Mouse (Mus musculus) inflammation-experienced regulatory T-cells (primary cell): ENCODE results near the gene Esam. TPM values are rescaled to one million over a fixed set of nuclear protein-coding genes. Genes with fewer than 3 reads are reported as not detected.

Source experiments
- polyA plus RNA-seq, 2 experiments: library from polyadenylated mRNA; unstranded; fragments of 100-300 nt; shearing (Covaris generic); gene quantifications; one replicate each; pipeline ENCODE4 v1.2.1; 2017

The Esam gene
- under 1 TPM; 0.37 to 0.92 TPM for polyA plus RNA-seq

DNA sequence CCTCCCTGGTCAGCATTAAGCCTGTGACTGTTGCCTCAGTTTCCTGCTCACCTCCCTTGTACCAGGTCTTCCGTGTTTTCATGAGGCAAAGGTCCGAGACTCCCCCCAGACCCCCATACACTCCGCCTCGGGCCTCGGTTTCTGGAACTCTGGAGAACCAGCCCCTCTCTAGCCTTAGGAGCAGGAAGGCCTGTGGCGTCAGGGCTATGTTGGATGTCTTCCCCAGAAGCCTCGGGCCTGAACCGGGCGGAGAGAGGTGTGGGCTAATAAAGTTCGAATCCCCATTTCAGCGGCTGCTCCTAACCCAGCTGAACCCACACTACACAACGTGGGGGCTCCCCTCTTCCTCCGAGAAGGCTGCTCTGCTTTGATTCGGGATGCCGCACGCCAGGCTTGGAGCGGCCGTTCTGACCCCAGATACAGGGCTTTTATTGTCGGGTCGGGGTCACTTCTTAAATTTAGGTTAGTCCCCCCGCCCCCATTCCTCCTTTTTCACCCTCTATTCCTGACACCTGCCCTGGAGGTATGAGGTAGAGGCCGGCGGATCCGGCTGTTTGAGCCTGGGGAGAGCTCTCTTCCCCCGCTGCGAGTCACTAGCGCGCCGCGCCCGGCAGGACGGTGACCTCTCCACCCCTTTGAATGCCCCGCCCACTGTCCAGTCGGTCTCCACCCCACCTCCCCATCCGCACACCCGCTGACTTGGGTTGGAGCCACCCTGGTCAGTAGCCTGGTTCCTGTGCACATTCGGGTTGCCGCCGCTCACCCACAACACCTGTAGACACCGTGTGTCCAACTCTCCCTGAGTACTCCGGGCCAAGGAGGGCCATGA lies at the start of gene Esam:
Gene Esam (plus strand): TSS at position 683 of the 829 bp plus-strand sequence.

DNA sequence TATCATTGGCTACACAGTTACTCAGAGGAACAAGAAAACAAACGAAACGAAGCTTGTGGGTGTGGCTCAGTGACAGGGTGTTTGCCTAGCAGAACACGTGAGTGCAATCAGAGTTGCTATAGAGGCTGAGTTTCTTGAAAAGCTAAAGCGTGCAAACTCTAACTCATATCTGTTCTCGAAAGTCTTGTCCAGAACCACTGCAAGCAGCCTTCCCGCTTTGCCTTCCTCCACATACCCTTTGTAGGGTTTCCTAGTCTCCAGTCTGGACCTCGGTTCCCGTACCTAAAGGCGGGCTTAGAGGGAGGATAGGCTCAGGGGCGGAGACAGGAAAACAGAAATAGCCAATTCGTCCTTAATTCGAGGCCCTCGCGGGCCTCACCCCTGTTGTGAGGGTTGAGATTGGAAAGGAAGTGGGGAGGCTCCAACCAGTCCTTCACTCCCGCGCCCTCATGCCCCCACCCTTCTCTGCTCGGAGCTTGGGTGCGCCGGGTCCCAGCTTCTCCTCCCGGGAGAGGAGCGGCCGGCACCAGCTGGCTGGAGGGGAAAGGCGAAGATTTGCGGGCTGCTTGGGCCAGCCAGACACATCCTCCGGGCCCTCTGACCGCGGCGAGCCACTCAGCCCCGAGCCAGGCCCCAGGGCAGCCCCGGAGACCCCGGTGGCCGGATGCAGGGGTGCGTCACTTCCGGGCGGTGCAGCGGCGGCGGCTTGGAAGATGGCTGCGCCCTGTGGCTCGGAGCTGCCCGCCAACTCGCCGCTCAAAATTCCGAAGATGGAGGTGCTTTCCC lies 39.1 kb upstream of the Esam start, which contains the start of gene Msantd2:
Gene Msantd2 (plus strand): TSS at position 709 of the 786 bp plus-strand sequence.

DNA sequence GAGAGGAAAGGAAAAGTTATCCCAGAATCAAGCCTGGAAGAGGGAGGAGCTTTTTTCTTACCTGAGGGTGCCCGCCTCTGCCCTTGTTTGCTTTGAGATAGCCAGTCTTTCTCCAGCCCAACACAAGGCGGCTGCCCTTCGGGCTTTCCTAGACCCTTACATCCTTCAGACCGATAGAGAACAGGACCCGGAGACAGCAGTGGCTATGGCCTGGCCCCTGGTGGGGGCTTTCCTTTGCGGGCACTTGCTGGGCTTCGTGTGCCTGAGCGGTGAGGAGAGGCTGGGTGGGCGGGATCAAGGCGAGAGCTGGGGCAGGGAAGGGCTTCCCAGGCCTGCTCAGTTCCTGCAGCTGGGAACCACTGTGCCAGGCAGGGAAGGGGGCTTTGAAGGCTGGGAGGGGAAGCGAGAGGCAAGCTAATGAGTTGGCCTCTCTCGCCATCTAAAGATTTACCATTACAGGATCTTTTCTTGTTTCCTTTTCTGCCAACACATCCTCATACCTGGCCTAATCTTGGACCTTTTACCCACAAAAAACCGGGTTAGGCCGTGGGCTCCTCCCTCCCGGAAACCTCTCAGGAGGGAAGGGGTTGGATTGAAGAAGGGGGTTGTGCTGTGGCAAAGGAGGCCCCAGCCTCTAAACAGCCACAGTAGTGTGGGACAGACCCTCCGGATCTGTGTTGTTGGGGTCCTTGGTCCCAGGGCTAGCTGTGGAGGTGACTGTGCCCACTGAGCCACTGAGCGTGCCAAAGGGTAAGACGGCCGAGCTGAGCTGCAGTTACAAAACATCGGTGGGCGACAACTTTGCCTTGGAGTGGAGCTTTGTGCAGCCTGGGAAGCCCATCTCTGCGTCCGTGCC lies 11.5 kb downstream of the Esam start, which contains the start of gene Vsig2:
Gene Vsig2 (plus strand): TSS at position 86 of the 856 bp plus-strand sequence.

DNA sequence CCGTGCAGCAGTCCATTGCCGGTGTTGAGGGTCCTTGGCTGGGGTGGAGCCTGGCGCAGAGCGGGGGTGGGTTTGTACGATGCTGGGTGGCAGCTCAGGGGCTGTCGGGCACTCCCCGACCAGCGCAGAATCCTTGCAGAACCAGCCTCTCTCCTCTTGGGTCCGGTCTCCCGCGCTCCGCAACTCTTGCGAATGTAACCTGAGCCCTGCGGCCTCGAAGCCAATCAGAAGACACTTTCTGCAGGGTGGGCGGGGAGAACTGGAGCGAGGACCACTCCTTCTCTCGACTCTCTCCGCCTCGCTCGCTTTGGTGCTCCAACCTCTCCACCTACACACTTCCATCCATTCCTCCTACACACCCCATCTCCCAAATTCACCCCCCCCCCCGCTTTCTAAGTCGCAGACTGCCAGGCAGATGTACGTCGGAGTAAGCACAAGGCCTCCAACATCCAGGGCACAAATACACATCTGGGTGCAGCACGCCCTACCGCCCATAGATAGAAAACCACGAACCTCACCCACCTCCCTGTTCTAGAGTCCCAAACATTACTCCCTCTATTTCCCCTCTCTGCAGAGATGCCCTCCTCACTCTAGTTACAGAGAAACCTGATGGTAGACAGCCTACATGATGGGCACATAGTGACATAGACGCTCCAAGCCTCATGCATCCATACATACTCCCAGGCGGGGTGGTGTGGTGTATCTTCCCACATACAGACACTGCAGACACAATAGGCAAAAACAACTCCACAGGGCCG lies 24.8 kb downstream of the Esam start, which contains the start of gene Nrgn:
Gene Nrgn (minus strand): TSS at position 369 of the 758 bp plus-strand sequence.

DNA sequence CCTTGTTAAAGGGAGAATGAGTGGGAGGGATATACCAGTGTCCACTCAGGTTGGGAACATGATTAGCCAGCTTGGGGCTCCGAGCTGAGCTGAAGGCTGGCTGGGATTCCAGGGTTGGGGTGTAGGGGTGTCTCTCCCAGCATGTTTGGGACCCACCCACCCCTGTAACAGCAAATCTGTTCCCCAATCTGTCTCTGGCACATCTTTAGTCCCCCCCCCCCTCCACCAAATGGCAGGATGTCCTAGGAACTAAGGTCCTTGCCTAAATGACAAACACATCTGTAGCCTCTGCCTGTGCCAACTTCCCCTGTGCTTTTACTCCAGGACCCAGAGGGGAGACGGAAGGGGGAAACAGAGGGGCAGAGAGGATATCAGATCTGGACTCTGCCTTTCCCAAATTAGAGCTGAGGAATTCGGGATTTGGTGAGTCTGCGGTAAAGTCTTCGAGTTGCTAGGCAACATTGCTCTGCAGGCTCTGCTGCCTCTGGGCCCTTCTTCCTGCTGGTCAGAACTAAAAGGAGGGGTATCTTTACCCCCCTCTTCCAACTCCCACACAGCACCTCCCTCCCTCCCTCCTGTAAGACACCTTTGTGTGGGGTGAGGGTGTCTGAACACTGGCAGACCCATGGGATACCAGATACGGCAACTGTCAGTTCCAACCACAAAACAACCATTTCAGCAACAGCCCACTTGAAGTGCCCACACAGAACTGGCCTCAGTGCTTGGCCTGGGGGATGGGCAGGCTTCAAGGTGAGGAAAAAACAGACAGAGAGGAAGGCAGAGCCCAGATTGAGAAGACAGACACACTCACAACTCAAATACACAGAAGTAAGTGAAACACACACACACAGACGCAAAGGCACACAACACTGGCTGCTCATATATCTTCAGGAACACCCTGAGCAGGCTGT lies 27.2 kb downstream of the Esam start, which contains the start of gene Siae:
Gene Siae (plus strand): TSS at position 861 of the 911 bp plus-strand sequence.

Other genes starting within 250 kb of the Esam start
- 1 to 10 TPM; 6.3 to 7.1 TPM for gene Ccdc15, start 179.6 kb upstream of the Esam start, polyA plus RNA-seq
- gene Hepacam, start 160.7 kb upstream of the Esam start, polyA plus RNA-seq, result under 1 TPM in 1 of 2 experiments, not detected in 1; 0.05 TPM
- not detected for gene Robo4, start 126.2 kb upstream of the Esam start, polyA plus RNA-seq
- gene Robo3, start 94.8 kb upstream of the Esam start, polyA plus RNA-seq, result 1 to 10 TPM in 1 of 2 experiments, under 1 TPM in 1; 0.17 to 1.3 TPM
- 10 to 100 TPM; 23.8 to 28.9 TPM for gene Msantd2, start 38.8 kb upstream of the Esam start, polyA plus RNA-seq
- gene Vsig2, start 11.2 kb downstream of the Esam start, polyA plus RNA-seq, result 1 to 10 TPM in 1 of 2 experiments, under 1 TPM in 1; 0.28 to 5.9 TPM
- gene Nrgn, start 24.8 kb downstream of the Esam start, polyA plus RNA-seq, result 10 to 100 TPM in 1 of 2 experiments, 1 to 10 TPM in 1; 1.6 to 14.9 TPM
- gene Siae, start 27.6 kb downstream of the Esam start, polyA plus RNA-seq, result 10 to 100 TPM; 14.9 to 16.8 TPM
- gene Spa17, start 85.6 kb downstream of the Esam start, polyA plus RNA-seq, result 1 to 10 TPM in 1 of 2 experiments, under 1 TPM in 1; 0.86 to 1.3 TPM
- gene Tbrg1, start 129.2 kb downstream of the Esam start, polyA plus RNA-seq, result 100 to 1,000 TPM; 162 to 186 TPM
- gene Panx3, start 141.2 kb downstream of the Esam start, polyA plus RNA-seq, result under 1 TPM; 0.22 to 0.43 TPM
- 1 to 10 TPM in 1 of 2 experiments, under 1 TPM in 1; 0.07 to 2.7 TPM for gene Olfr160, start 188.2 kb downstream of the Esam start, polyA plus RNA-seq
- not detected for gene Olfr874, start 217.0 kb downstream of the Esam start, polyA plus RNA-seq
- gene Olfr875, start 243.8 kb downstream of the Esam start, polyA plus RNA-seq, result not detected